In genomic region chr13:29273693-29274221, GRCm38 (mm10) we compare ENCODE assay signal across 9 mouse cellular contexts.
A peak's percentile ranks its signal among the peaks of the same experiment; 100 is the strongest.
DNase-seq lines count a peak whose midpoint lies in the region; ATAC-seq lines count a peak whose summit lies in the region.
"Had no signal": no experiment of that assay in that cellular context is flagged by ENCODE, and none has a peak within 500 bp of the region (broad histone marks: within the 10 kb centered on the region; RNA-seq: fewer than 3 reads in every experiment).

No protein-coding gene starts in this region.

- H3K9me3 ChIP-seq in neural tube, embryonic 12.5 days = no peaks in the 10 kb centered on the region
- H3K9me3 ChIP-seq in forebrain, embryonic 11.5 days (ENCODE audit: control insufficient read depth, low read length) = no peaks in the 10 kb centered on the region
- H3K9me3 ChIP-seq: liver, embryonic 12.5 days had no signal

- no peak overlapping the region for H3K9ac ChIP-seq in neural tube, embryonic 12.5 days
- peak overlapping the region; percentile 35; the same call in 1 of the 2 replicates for H3K9ac ChIP-seq in forebrain, embryonic 11.5 days (ENCODE audit: low read length)
- H3K9ac ChIP-seq: liver, embryonic 12.5 days had no signal

- H3K4me3 ChIP-seq in neural tube, embryonic 12.5 days = no peak overlapping the region
- H3K4me3 ChIP-seq in forebrain, embryonic 11.5 days (ENCODE audit: low read depth, low read length) = no peak overlapping the region
- H3K4me3 ChIP-seq: liver, embryonic 12.5 days had no signal

- no peak overlapping the region for H3K27ac ChIP-seq in neural tube, embryonic 12.5 days
- H3K27ac ChIP-seq in forebrain, embryonic 11.5 days (ENCODE audit: low read depth, low read length) = peak overlapping the region; percentile 65
- H3K27ac ChIP-seq: liver, embryonic 12.5 days had no signal

- no peaks in the 10 kb centered on the region for H3K36me3 ChIP-seq in neural tube, embryonic 12.5 days
- no peaks in the 10 kb centered on the region for H3K36me3 ChIP-seq in forebrain, embryonic 11.5 days (ENCODE audit: control insufficient read depth, insufficient read depth, low read length)
- H3K36me3 ChIP-seq: liver, embryonic 12.5 days had no signal

- DNase-seq in neural tube, embryonic 10.5 days (ENCODE audit: extremely low spot score, low spot score) = no peak
- no peak for DNase-seq in forebrain, embryonic 11.5 days (ENCODE audit: low spot score)
- DNase-seq in left cerebral cortex, adult 9 months (ENCODE audit: low spot score in 2 of 2) = peak; percentile 22 to 36
- peak; percentile 48 for DNase-seq in telencephalon, adult 2 months (ENCODE audit: low read depth, low spot score)
- DNase-seq in adrenal gland, adult 2 months = no peak
- DNase-seq in urinary bladder, postnatal 14 days (ENCODE audit: low spot score) = no peak

- peaks cover 5% of the 10 kb centered on the region; the same call in 1 of the 2 replicates for H3K4me1 ChIP-seq in neural tube, embryonic 12.5 days
- peaks cover 9% of the 10 kb centered on the region; the same call in 1 of the 2 replicates for H3K4me1 ChIP-seq in forebrain, embryonic 11.5 days (replicated peaks; ENCODE audit: control insufficient read depth, insufficient read depth, low read length)
- H3K4me1 ChIP-seq: liver, embryonic 12.5 days had no signal

- H3K27me3 ChIP-seq in neural tube, embryonic 12.5 days (replicated peaks) = no peaks in the 10 kb centered on the region
- H3K27me3 ChIP-seq in forebrain, embryonic 11.5 days (ENCODE audit: control insufficient read depth, insufficient read depth, low read length) = no peaks in the 10 kb centered on the region
- H3K27me3 ChIP-seq: liver, embryonic 12.5 days had no signal

- H3K4me2 ChIP-seq in neural tube, embryonic 12.5 days (replicated peaks) = no peak overlapping the region
- no peak overlapping the region for H3K4me2 ChIP-seq in forebrain, embryonic 11.5 days (ENCODE audit: low read depth, low read length, severe bottlenecking)
- H3K4me2 ChIP-seq: liver, embryonic 12.5 days had no signal

- ATAC-seq in neural tube, embryonic 12.5 days (ENCODE audit: low FRiP score, low read depth) = 0 out of 2 replicates have a peak, but pooled peaks have one; percentile 13
- peak; percentile 57 for ATAC-seq in forebrain, embryonic 11.5 days (replicated peaks; ENCODE audit: low FRiP score)
- ATAC-seq in erythroid progenitor cell, adult 5-6 weeks (replicated peaks; ENCODE audit: low FRiP score, poor library complexity, severe bottlenecking) = no peak
- ATAC-seq: liver, embryonic 12.5 days had no signal

- 63% methylated on average over 4 of the region's 4 CpGs for WGBS in neural tube, embryonic 12.5 days
- 14% methylated on average over 4 of the region's 4 CpGs for WGBS in forebrain, embryonic 11.5 days

Comparison
In these comparisons a context has a peak if more than half of its experiments do, and no peak if none do; other contexts are left out.
1. DNase-seq: peak in left cerebral cortex, adult 9 months (2 of 2) and telencephalon, adult 2 months (single experiment); none in neural tube, embryonic 10.5 days (single experiment), forebrain, embryonic 11.5 days (single experiment), adrenal gland, adult 2 months (single experiment) and urinary bladder, postnatal 14 days (single experiment).